Mouse (Mus musculus) midbrain, embryonic 12.5 days (tissue): ENCODE data around the gene B3galt1. TPM values are rescaled to one million over a fixed set of nuclear protein-coding genes. Genes with fewer than 3 reads are reported as not detected.

Experiments
- ATAC-seq: fragments of 200-750 bp; cut with Nextera tagmentation; 2 replicates; pipeline ENCODE4 v1.8.0; 2017; ENCODE audit warnings: low read depth, moderate TSS enrichment, moderate library complexity; ENCODE audit not compliant: low FRiP score
- H3K27ac ChIP-seq: fragments of 300-500 bp; sonication (generic); replicated peaks from 2 replicates; pipeline ENCODE4 v1.5.1; 2016; ENCODE audit warnings: mild to moderate bottlenecking
- H3K27me3 ChIP-seq: fragments of 300-500 bp; sonication (generic); 2 replicates; pipeline ENCODE4 v1.6.1; 2016; ENCODE audit warnings: mild to moderate bottlenecking
- H3K36me3 ChIP-seq: fragments of 300-500 bp; sonication (generic); 2 replicates; pipeline ENCODE4 v1.6.1; 2016
- H3K4me1 ChIP-seq: fragments of 300-500 bp; sonication (generic); 2 replicates; pipeline ENCODE4 v1.6.1; 2016
- H3K4me2 ChIP-seq: fragments of 300-500 bp; sonication (generic); replicated peaks from 2 replicates; pipeline ENCODE4 v1.6.1; 2016; ENCODE audit warnings: mild to moderate bottlenecking, moderate library complexity
- H3K4me3 ChIP-seq: fragments of 300-500 bp; sonication (generic); 2 replicates; pipeline ENCODE4 v1.5.1; 2016; ENCODE audit warnings: mild to moderate bottlenecking
- H3K9ac ChIP-seq: fragments of 300-500 bp; sonication (generic); replicated peaks from 2 replicates; pipeline ENCODE4 v1.6.1; 2016; ENCODE audit warnings: mild to moderate bottlenecking, moderate library complexity
- H3K9me3 ChIP-seq: fragments of 300-500 bp; sonication (generic); 2 replicates; pipeline ENCODE4 v1.6.1; 2016; ENCODE audit warnings: mild to moderate bottlenecking
- WGBS: fragments of 180-500 bp; shearing (Covaris S2); methylation state at CpG from one replicate; pipeline ENCODE4 v1.1.7; 2016; 5-methylcytosine and 5-hydroxymethylcytosine counted together
- polyA plus RNA-seq: library from polyadenylated mRNA; unstranded; fragments of >200 nt; fragmentation: Nextera tagmentation; extraction: Ambion mirVana; gene quantifications from 2 replicates; pipeline ENCODE4 v1.2.1, GENCODE M21; 2016

B3galt1 gene
- polyA plus RNA-seq, 1 experiment from 2014 or later, result 24.3 TPM

GRCm38 (mm10) chr2:67756507-67756906, 190.8 kb downstream of the B3galt1 start:
- WGBS, result 53% methylated on average over 6 of the region's 6 CpGs

GRCm38 (mm10) chr2:67787536-67787935, 221.9 kb downstream of the B3galt1 start:
- H3K9me3 ChIP-seq, result no peaks in the 10 kb centered on the region
- whole genome bisulfite sequencing, result 89% methylated on average over 3 of the region's 3 CpGs
- no peak overlapping the region for H3K4me3 ChIP-seq
- no peaks in the 10 kb centered on the region for H3K4me1 ChIP-seq
- no peaks in the 10 kb centered on the region for H3K36me3 ChIP-seq
- no peaks in the 10 kb centered on the region for H3K27me3 ChIP-seq
- no peak overlapping the region for H3K4me2 ChIP-seq
- H3K27ac ChIP-seq, result no peak overlapping the region
- ATAC-seq, result no peak
- no peak overlapping the region for H3K9ac ChIP-seq

More at GRCm38 (mm10) chr2:67756507-67756906, 190.8 kb downstream of the B3galt1 start:
- Histone ChIP-seq H3K36me3 (no peaks in the 10 kb centered on the region), H3K4me1 (peaks cover 2% of the 10 kb centered on the region; the same call in 1 of the 2 replicates), H3K27me3 (no peaks in the 10 kb centered on the region), H3K4me3 (no peak overlapping the region), H3K27ac (no peak overlapping the region), H3K9ac (no peak overlapping the region), H3K9me3 (no peaks in the 10 kb centered on the region), H3K4me2 (no peak overlapping the region)
- no peak for ATAC-seq

GRCm38 (mm10) chr2:67797561-67797960, 231.9 kb downstream of the B3galt1 start:
- no peaks in the 10 kb centered on the region for H3K4me1 ChIP-seq
- ATAC-seq, result no peak
- H3K27ac ChIP-seq, result no peak overlapping the region
- H3K9me3 ChIP-seq, result no peaks in the 10 kb centered on the region
- no peak overlapping the region for H3K4me3 ChIP-seq
- WGBS, result 91% methylated on average over 4 of the region's 4 CpGs
- no peaks in the 10 kb centered on the region for H3K36me3 ChIP-seq
- no peak overlapping the region for H3K9ac ChIP-seq
- H3K4me2 ChIP-seq, result no peak overlapping the region
- H3K27me3 ChIP-seq, result no peaks in the 10 kb centered on the region

DNA sequence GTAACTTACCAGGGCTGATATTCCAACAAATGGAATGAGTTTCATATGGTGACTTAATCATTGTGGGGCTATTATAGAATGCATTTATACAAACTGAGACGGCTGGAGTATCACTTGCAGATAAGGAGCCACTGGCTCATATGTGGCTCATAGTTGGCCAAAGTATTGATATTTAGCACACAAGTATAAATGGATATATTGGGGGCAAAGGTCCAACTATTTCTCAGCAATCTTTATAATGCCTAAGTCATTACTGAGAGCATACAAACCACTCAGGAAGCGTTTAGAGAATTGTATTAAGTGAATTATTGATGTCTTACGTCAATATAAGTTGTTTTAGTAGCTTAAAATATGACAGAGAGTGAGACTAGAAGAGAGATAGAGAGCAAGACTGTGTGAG, 234.3 kb downstream of the B3galt1 start:
- H3K4me2 ChIP-seq, result no peak overlapping the region
- WGBS, result 89% methylated on average over 3 of the region's 3 CpGs
- no peaks in the 10 kb centered on the region for H3K4me1 ChIP-seq
- H3K9ac ChIP-seq, result no peak overlapping the region
- no peaks in the 10 kb centered on the region for H3K27me3 ChIP-seq
- H3K27ac ChIP-seq, result no peak overlapping the region
- ATAC-seq, result no peak
- H3K4me3 ChIP-seq, result no peak overlapping the region
- no peaks in the 10 kb centered on the region for H3K9me3 ChIP-seq
- no peaks in the 10 kb centered on the region for H3K36me3 ChIP-seq

DNA sequence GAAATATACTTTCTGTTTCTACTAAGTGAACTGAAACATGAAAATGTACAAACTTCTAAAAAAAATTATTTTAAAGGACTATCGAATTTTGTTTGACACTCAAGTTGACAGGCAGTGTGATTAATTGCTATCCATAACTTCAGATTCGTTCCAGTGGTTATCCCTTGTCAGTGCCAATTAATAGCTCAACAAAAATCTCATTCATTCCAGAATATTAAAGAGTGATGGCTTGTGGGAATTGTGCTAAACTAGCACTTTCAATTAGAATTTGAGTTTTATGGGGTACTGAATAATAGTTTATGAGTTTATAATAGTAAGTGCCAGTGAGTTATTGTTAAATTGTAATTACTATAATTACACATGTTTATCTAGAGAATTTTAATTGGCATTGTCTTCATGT, 250.5 kb downstream of the B3galt1 start:
- H3K9me3 ChIP-seq, result no peaks in the 10 kb centered on the region
- no peak overlapping the region for H3K9ac ChIP-seq
- H3K4me1 ChIP-seq, result no peaks in the 10 kb centered on the region
- 84% methylated on average over 2 of the region's 2 CpGs for WGBS
- H3K27ac ChIP-seq, result no peak overlapping the region
- no peaks in the 10 kb centered on the region for H3K27me3 ChIP-seq
- H3K4me3 ChIP-seq, result no peak overlapping the region
- no peak for ATAC-seq
- no peaks in the 10 kb centered on the region for H3K36me3 ChIP-seq
- no peak overlapping the region for H3K4me2 ChIP-seq

DNA sequence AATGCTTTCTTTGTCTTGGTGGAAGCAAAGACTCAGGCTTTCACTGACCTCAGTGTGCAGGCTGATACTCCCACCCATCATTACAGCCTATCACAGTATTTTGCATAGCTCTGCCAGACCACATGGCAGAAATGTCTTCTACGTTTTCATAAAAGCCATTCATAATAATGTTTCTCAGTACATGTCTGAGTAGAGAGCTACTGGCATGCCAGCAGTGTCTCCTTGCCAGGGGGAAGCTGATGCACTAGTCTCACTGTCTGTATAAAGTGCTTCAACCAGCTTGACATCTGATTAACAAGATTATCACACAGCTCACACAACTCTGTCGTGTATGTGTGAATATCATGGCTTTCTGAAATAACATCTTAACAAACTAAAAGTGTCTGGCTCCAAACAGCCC, 252.3 kb downstream of the B3galt1 start:
- Histone ChIP-seq H3K9me3 (no peaks in the 10 kb centered on the region), H3K4me1 (no peaks in the 10 kb centered on the region), H3K4me3 (no peak overlapping the region), H3K27me3 (no peaks in the 10 kb centered on the region), H3K27ac (no peak overlapping the region), H3K4me2 (no peak overlapping the region), H3K9ac (no peak overlapping the region), H3K36me3 (no peaks in the 10 kb centered on the region)
- ATAC-seq, result no peak
- 49% methylated on average over 2 of the region's 2 CpGs for WGBS

DNA sequence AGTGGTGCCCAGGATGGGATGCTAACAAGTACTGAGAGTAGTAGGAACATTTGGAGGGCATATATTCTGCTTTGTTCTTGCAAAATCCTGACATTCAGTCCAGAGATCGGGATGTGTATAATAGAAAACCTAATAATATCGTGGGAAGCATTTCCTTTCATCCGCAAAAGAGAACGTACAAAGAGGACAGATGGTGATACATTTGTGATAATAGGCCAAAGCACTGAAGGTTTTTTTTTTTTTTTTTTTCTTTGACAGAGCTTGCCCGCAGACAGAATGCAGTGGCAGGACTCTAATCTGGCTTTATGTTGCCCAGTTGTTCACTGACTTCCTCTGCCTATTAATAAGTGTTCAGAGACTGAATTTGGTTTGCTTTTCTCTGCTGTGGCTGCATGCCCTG, 256.7 kb downstream of the B3galt1 start:
- H3K4me3 ChIP-seq, result no peak overlapping the region
- WGBS, result 58% methylated on average over 5 of the region's 5 CpGs
- H3K9me3 ChIP-seq, result no peaks in the 10 kb centered on the region
- no peaks in the 10 kb centered on the region for H3K4me1 ChIP-seq
- H3K9ac ChIP-seq, result no peak overlapping the region
- 0 out of 2 replicates have a peak, but pooled peaks have one; percentile 34 for ATAC-seq
- no peaks in the 10 kb centered on the region for H3K36me3 ChIP-seq
- no peaks in the 10 kb centered on the region for H3K27me3 ChIP-seq
- no peak overlapping the region for H3K27ac ChIP-seq
- no peak overlapping the region for H3K4me2 ChIP-seq

DNA sequence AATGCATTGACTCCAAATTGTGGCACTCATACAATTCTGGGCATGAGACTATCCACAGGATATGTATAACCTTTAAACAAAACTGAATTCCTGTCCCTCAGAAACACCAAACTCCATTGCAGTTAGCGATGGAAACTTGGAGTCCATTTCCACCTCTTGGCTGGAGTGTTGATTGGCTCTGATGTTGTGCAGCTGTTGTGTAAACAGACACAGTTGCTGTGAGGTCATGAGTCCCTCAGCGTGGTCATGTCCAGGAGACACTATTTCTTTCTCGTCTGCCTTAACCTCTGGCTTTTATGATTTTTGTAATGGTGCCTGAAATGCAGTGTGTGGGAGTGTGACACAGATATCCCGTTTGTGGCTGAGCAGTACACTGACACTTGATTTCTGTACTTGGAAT, 262.0 kb downstream of the B3galt1 start:
- Histone ChIP-seq H3K9ac (no peak overlapping the region), H3K9me3 (no peaks in the 10 kb centered on the region), H3K4me3 (no peak overlapping the region), H3K4me2 (no peak overlapping the region), H3K4me1 (no peaks in the 10 kb centered on the region), H3K27ac (no peak overlapping the region), H3K36me3 (no peaks in the 10 kb centered on the region), H3K27me3 (no peaks in the 10 kb centered on the region)
- WGBS, result 88% methylated on average over 4 of the region's 4 CpGs
- ATAC-seq, result no peak

- no peak overlapping the region for H3K9ac ChIP-seq
- no peak overlapping the region for H3K4me3 ChIP-seq
- H3K4me1 ChIP-seq, result no peaks in the 10 kb centered on the region
- no peaks in the 10 kb centered on the region for H3K9me3 ChIP-seq
- 91% methylated on average over 5 of the region's 5 CpGs for WGBS
- H3K36me3 ChIP-seq, result no peaks in the 10 kb centered on the region
- no peak overlapping the region for H3K4me2 ChIP-seq
- H3K27me3 ChIP-seq, result no peaks in the 10 kb centered on the region
- no peak overlapping the region for H3K27ac ChIP-seq
- ATAC-seq, result no peak
These were observed 263.6 kb downstream of the B3galt1 start for GRCm38 (mm10) chr2:67829055-67829915.

DNA sequence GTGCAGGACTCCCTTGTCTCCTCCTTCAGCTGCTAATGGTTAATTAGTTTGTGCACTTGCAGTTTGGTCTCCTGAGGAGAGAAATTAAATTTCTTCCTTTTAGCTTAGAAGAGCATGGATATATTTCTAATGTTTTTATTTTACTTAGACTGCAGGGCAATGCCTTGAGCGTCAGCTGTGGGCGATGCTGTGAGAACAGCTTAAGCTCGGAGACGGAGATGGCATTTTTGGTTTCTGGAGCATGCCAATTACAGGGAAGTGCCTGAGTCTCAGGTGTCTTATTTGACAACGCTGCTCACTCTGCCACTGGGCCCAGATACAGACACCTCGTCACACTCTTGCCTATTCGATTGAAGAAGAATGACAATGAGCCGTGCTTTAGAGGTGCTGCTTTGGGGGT, 282.1 kb downstream of the B3galt1 start:
- H3K27me3 ChIP-seq, result no peaks in the 10 kb centered on the region
- no peaks in the 10 kb centered on the region for H3K4me1 ChIP-seq
- no peak overlapping the region for H3K4me3 ChIP-seq
- H3K9ac ChIP-seq, result no peak overlapping the region
- 81% methylated on average over 8 of the region's 8 CpGs for WGBS
- H3K9me3 ChIP-seq, result no peaks in the 10 kb centered on the region
- ATAC-seq, result no peak
- no peak overlapping the region for H3K4me2 ChIP-seq
- no peak overlapping the region for H3K27ac ChIP-seq
- H3K36me3 ChIP-seq, result no peaks in the 10 kb centered on the region

GRCm38 (mm10) chr2:67850725-67851124, 285.1 kb downstream of the B3galt1 start:
- Histone ChIP-seq H3K27me3 (no peaks in the 10 kb centered on the region), H3K27ac (no peak overlapping the region), H3K4me2 (no peak overlapping the region), H3K36me3 (no peaks in the 10 kb centered on the region), H3K4me3 (no peak overlapping the region), H3K9me3 (no peaks in the 10 kb centered on the region), H3K9ac (no peak overlapping the region), H3K4me1 (no peaks in the 10 kb centered on the region)
- WGBS, result 94% methylated on average over 3 of the region's 3 CpGs
- ATAC-seq, result no peak

GRCm38 (mm10) chr2:67858340-67858739, 292.7 kb downstream of the B3galt1 start:
- H3K27me3 ChIP-seq, result no peaks in the 10 kb centered on the region
- 81% methylated on average over 2 of the region's 2 CpGs for WGBS
- no peak for ATAC-seq
- no peaks in the 10 kb centered on the region for H3K4me1 ChIP-seq
- H3K4me3 ChIP-seq, result no peak overlapping the region
- H3K9me3 ChIP-seq, result no peaks in the 10 kb centered on the region
- no peak overlapping the region for H3K4me2 ChIP-seq
- no peak overlapping the region for H3K9ac ChIP-seq
- no peaks in the 10 kb centered on the region for H3K36me3 ChIP-seq
- H3K27ac ChIP-seq, result no peak overlapping the region

DNA sequence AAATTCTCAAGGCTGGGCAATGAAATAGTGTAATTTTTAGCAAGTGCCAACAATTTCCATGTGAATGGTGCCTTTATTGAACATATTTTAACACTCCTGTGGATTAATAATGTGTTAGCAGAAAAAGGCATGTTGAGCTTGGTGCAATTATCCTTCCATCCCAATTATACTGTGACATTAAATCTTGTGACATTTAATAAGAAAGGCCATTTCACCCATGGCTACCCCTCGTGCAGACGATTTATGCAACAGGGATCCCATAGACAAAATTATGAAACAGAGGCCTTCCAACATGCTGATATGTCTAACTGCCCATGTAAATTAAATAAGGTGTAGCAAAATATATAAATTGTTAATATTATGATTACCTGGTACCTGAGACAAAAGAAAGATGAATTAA, 293.3 kb downstream of the B3galt1 start:
- Histone ChIP-seq H3K27me3 (no peaks in the 10 kb centered on the region), H3K4me1 (no peaks in the 10 kb centered on the region), H3K9ac (no peak overlapping the region), H3K27ac (no peak overlapping the region), H3K9me3 (no peaks in the 10 kb centered on the region), H3K4me3 (no peak overlapping the region), H3K4me2 (no peak overlapping the region), H3K36me3 (no peaks in the 10 kb centered on the region)
- WGBS, result 78% methylated on average over 2 of the region's 2 CpGs
- ATAC-seq, result no peak
